Mouse (Mus musculus) limb, embryonic 14.5 days (tissue): Measurements from ENCODE around the gene St6gal1. TPM values are rescaled to one million over a fixed set of nuclear protein-coding genes. Genes with fewer than 3 reads are reported as not detected.

Source experiments
- ATAC-seq: fragments of 200-750 bp; cut with Nextera tagmentation; 2 replicates; pipeline ENCODE4 v1.8.0; 2017; ENCODE audit warnings: low read depth, moderate number of reproducible peaks, moderate TSS enrichment; ENCODE audit not compliant: low FRiP score
- DNase-seq: peaks from one replicate; pipeline ENCODE4 v3.0.0-alpha.2; 2015; ENCODE audit warnings: low spot score
- H3K27ac ChIP-seq: fragments of 300-500 bp; sonication (generic); replicated peaks from 2 replicates; pipeline ENCODE4 v1.5.1; 2014; ENCODE audit warnings: low read depth, mild to moderate bottlenecking, low read length, moderate library complexity, mixed read lengths
- H3K27me3 ChIP-seq: fragments of 300-500 bp; sonication (generic); 2 replicates; pipeline ENCODE4 v1.6.1; 2014; ENCODE audit warnings: low read length, mixed read lengths; ENCODE audit not compliant: control insufficient read depth, insufficient read depth
- H3K36me3 ChIP-seq: fragments of 300-500 bp; sonication (generic); 2 replicates; pipeline ENCODE4 v1.6.1; 2014; ENCODE audit warnings: mild to moderate bottlenecking, low read length, moderate library complexity, mixed read lengths; ENCODE audit not compliant: control insufficient read depth, insufficient read depth
- H3K4me1 ChIP-seq: fragments of 300-500 bp; sonication (generic); 2 replicates; pipeline ENCODE4 v1.6.1; 2014; ENCODE audit warnings: antibody characterized with exemption, low read length, mixed read lengths; ENCODE audit not compliant: control insufficient read depth, insufficient read depth
- H3K4me2 ChIP-seq: fragments of 300-500 bp; sonication (generic); replicated peaks from 2 replicates; pipeline ENCODE4 v1.6.1; 2014; ENCODE audit warnings: low read depth, mild to moderate bottlenecking, low read length, moderate library complexity; ENCODE audit not compliant: severe bottlenecking
- H3K4me3 ChIP-seq: fragments of 300-500 bp; sonication (generic); replicated peaks from 2 replicates; pipeline ENCODE4 v1.5.1; 2014; ENCODE audit warnings: low read length
- H3K9ac ChIP-seq: fragments of 300-500 bp; sonication (generic); 2 replicates; pipeline ENCODE4 v1.6.1; 2014; ENCODE audit warnings: mild to moderate bottlenecking, low read depth, low read length, moderate library complexity; ENCODE audit not compliant: severe bottlenecking
- H3K9me3 ChIP-seq: fragments of 300-500 bp; sonication (generic); 2 replicates; pipeline ENCODE4 v1.6.1; 2016; ENCODE audit warnings: low read length; ENCODE audit not compliant: control insufficient read depth
- POLR2A ChIP-seq: fragments of 200-500 bp; IDR thresholded peaks from 2 replicates; pipeline ENCODE4 v1.8.0; 2012; ENCODE audit warnings: inconsistent platforms, mild to moderate bottlenecking, moderate library complexity, borderline replicate concordance; ENCODE audit not compliant: insufficient read depth, insufficient read length; ENCODE audit errors: extremely low read depth
- WGBS: fragments of 180-500 bp; shearing (Covaris S2); extraction: QIAGEN DNeasy Blood & Tissue Kit; methylation state at CpG from one replicate; pipeline ENCODE4 v1.1.7; 2014; 5-methylcytosine and 5-hydroxymethylcytosine counted together
- polyA plus RNA-seq, 2 experiments: library from polyadenylated mRNA; depleted of rRNA in 1 of 2; stranded (reverse) in 1 of 2; unstranded in 1 of 2; fragments of >200 nt; fragmentation: Nextera tagmentation in 1 of 2; extraction: Ambion mirVana in 1 of 2; gene quantifications; 2 replicates each; pipeline versions ENCODE4 v1.2.1 to v1.2.3; 2012 to 2014

St6gal1 gene
- polyA plus RNA-seq, 2 experiments = 13.3 to 16.8 TPM

- DNase-seq (no peak), ATAC-seq (no peak)
- no peaks in the 10 kb centered on the region for H3K27me3 ChIP-seq
- no peaks in the 10 kb centered on the region for H3K9me3 ChIP-seq
- H3K36me3 ChIP-seq = no peaks in the 10 kb centered on the region
- H3K4me2 ChIP-seq = peak overlapping the region; percentile 89
- H3K9ac ChIP-seq = peak overlapping the region; percentile 92
- peaks cover 12% of the 10 kb centered on the region; the same call in 1 of the 2 replicates for H3K4me1 ChIP-seq
- TF ChIP-seq POLR2A = no peak
- peak overlapping the region; percentile 86 for H3K27ac ChIP-seq
- 11% methylated on average over 14 of the region's 14 CpGs for WGBS
- H3K4me3 ChIP-seq = peak overlapping the region; percentile 80
Measured at GRCm38 (mm10) chr16:23226601-23227351, 2.2 kb downstream of the St6gal1 start.

GRCm38 (mm10) chr16:23227851-23228250 lies 3.3 kb downstream of the St6gal1 start:
- Histone ChIP-seq H3K27me3 (no peaks in the 10 kb centered on the region), H3K36me3 (no peaks in the 10 kb centered on the region), H3K27ac (no peak overlapping the region), H3K4me3 (0 out of 2 replicates have a peak overlapping the region, but pooled peaks have one; percentile 80), H3K9ac (no peak overlapping the region), H3K9me3 (no peaks in the 10 kb centered on the region), H3K4me1 (peaks cover 15% of the 10 kb centered on the region), H3K4me2 (no peak overlapping the region)
- TF ChIP-seq POLR2A = no peak
- 50% methylated on average over 6 of the region's 6 CpGs for WGBS
- ATAC-seq (no peak), DNase-seq (no peak)

DNA sequence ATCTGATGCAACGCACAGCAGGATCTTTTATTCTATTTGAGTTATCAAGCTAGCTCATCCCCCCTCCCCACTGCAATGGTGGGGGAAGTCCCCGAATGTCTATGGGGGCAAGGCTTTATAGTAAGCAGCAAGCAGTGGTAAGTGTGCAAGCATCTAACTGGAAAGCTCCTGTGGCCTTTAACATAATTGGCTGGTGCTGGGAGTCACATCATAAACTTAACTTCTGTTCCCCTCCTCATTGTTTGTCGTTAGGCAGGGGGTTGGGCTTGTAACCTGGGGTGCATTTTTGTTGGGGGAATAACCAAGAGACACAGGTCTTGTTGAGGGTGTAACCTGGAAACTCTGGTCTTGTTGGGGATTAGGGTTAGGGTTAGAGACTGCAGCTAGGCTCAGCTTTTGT lies 3.9 kb downstream of the St6gal1 start:
- TF ChIP-seq POLR2A = no peak
- no peak overlapping the region for H3K4me3 ChIP-seq
- peaks cover 13% of the 10 kb centered on the region for H3K4me1 ChIP-seq
- no peaks in the 10 kb centered on the region for H3K9me3 ChIP-seq
- no peak for DNase-seq
- no peaks in the 10 kb centered on the region for H3K27me3 ChIP-seq
- no peak for ATAC-seq
- H3K4me2 ChIP-seq = no peak overlapping the region
- WGBS = 39% methylated on average over 3 of the region's 3 CpGs
- H3K36me3 ChIP-seq = no peaks in the 10 kb centered on the region
- H3K27ac ChIP-seq = no peak overlapping the region
- no peak overlapping the region for H3K9ac ChIP-seq

DNA sequence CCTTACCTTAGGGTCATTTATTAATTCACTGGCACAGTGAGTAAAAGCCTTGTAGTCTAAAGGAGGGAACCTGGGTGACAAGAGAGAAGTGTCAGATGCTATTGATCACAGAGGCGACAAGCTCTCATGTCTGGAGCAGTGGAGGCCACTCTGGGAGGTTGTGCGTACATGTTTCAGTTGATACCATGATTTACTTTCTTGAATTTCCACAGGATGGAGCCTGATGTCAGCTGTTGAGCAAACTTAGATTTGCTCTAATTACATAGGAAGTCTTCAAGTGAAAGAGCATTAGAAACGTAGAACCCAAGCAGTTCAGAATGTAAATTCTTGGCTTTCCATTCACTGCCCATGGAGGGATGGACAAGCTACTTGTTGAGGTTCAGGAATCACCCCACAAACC lies 5.4 kb downstream of the St6gal1 start:
- no peaks in the 10 kb centered on the region for H3K9me3 ChIP-seq
- 72% methylated on average over 3 of the region's 3 CpGs for WGBS
- DNase-seq = no peak
- H3K36me3 ChIP-seq = 0 out of 2 replicates have a peak, but pooled peaks cover 4% of the 10 kb centered on the region
- no peaks in the 10 kb centered on the region for H3K27me3 ChIP-seq
- no peak overlapping the region for H3K27ac ChIP-seq
- peaks cover 13% of the 10 kb centered on the region for H3K4me1 ChIP-seq
- no peak overlapping the region for H3K4me3 ChIP-seq
- H3K9ac ChIP-seq = no peak overlapping the region
- TF ChIP-seq POLR2A = no peak
- no peak for ATAC-seq
- H3K4me2 ChIP-seq = no peak overlapping the region

GRCm38 (mm10) chr16:23231168-23231567 lies 6.6 kb downstream of the St6gal1 start:
- ATAC-seq = no peak
- no peaks in the 10 kb centered on the region for H3K27me3 ChIP-seq
- H3K36me3 ChIP-seq = 0 out of 2 replicates have a peak, but pooled peaks cover 4% of the 10 kb centered on the region
- no peak for TF ChIP-seq POLR2A
- no peak overlapping the region for H3K27ac ChIP-seq
- H3K4me1 ChIP-seq = peaks cover 13% of the 10 kb centered on the region
- no peak overlapping the region for H3K9ac ChIP-seq
- no peaks in the 10 kb centered on the region for H3K9me3 ChIP-seq
- no peak for DNase-seq
- WGBS = 62% methylated on average over 4 of the region's 4 CpGs
- no peak overlapping the region for H3K4me2 ChIP-seq
- no peak overlapping the region for H3K4me3 ChIP-seq
